Mouse (Mus musculus) brain, embryonic 18.5 days (tissue): ENCODE measurements around the gene Gm12166.
"Not testable (repeated sequence)": the region's sequence is repeated elsewhere in the genome, so short reads cannot be mapped to it uniquely, and the experiment has no call there.

Experiments
- DNase-seq: peaks from one replicate; pipeline ENCODE4 v3.0.0-alpha.2; 2012; ENCODE audit warnings: low read depth, low spot score

Gene Gm12166

GRCm38 (mm10) chr11:46052105-46052659 lies at the start of gene Gm12166:
TSS of gene Gm12166 (minus strand) at chr11:46052321.
- DNase-seq: not testable (repeated sequence)

GRCm38 (mm10) chr11:46097062-46097461 lies 44.9 kb upstream of the Gm12166 start:
- no peak for DNase-seq

- DNase-seq: no peak
Measured at GRCm38 (mm10) chr11:46096265-46096649, 44.1 kb upstream of the Gm12166 start.

GRCm38 (mm10) chr11:46095477-46096264 lies 43.5 kb upstream of the Gm12166 start:
- no peak for DNase-seq

GRCm38 (mm10) chr11:46092121-46092520 lies 40.0 kb upstream of the Gm12166 start:
- DNase-seq: no peak

GRCm38 (mm10) chr11:46090951-46091667 lies 39.0 kb upstream of the Gm12166 start:
- DNase-seq: no peak

- DNase-seq: no peak
Measured at GRCm38 (mm10) chr11:46090036-46090725, 38.1 kb upstream of the Gm12166 start.

GRCm38 (mm10) chr11:46089081-46089713 lies 37.1 kb upstream of the Gm12166 start:
- DNase-seq: no peak

GRCm38 (mm10) chr11:46086446-46086845 lies 34.3 kb upstream of the Gm12166 start:
- no peak for DNase-seq

GRCm38 (mm10) chr11:46085398-46086163 lies 33.5 kb upstream of the Gm12166 start:
- no peak for DNase-seq

- DNase-seq: no peak
Measured at GRCm38 (mm10) chr11:46084568-46084967, 32.4 kb upstream of the Gm12166 start.

- no peak for DNase-seq
Measured at GRCm38 (mm10) chr11:46083835-46084444, 31.8 kb upstream of the Gm12166 start.

- DNase-seq: no peak
Measured at GRCm38 (mm10) chr11:46083405-46083804, 31.3 kb upstream of the Gm12166 start.

- no peak for DNase-seq
Measured at GRCm38 (mm10) chr11:46081075-46081474, 29.0 kb upstream of the Gm12166 start.

- DNase-seq: no peak
Measured at GRCm38 (mm10) chr11:46077732-46078375, 25.7 kb upstream of the Gm12166 start.

GRCm38 (mm10) chr11:46077304-46077703 lies 25.2 kb upstream of the Gm12166 start:
- DNase-seq: no peak

GRCm38 (mm10) chr11:46076442-46077158 lies 24.5 kb upstream of the Gm12166 start:
- no peak for DNase-seq

GRCm38 (mm10) chr11:46075507-46075906 lies 23.4 kb upstream of the Gm12166 start:
- DNase-seq: no peak
